Mouse (Mus musculus) myocyte (in vitro differentiated cells): ENCODE measurements around the gene P2ry13.

ENCODE experiments used
- MAX ChIP-seq: IDR thresholded peaks from one replicate; pipeline ENCODE4 v1.6.1; 2011; ENCODE audit warnings: low read depth, mild to moderate bottlenecking, control low read depth
- POLR2A ChIP-seq: IDR thresholded peaks from one replicate; pipeline ENCODE4 v1.6.1; 2011; ENCODE audit warnings: low read depth, mild to moderate bottlenecking, control low read depth, moderate library complexity; ENCODE audit not compliant: insufficient read length
- POLR2AphosphoS2 ChIP-seq: IDR thresholded peaks from one replicate; pipeline ENCODE4 v1.6.1; 2011; ENCODE audit warnings: low read depth, control low read depth; ENCODE audit not compliant: insufficient read length
- REST ChIP-seq: IDR thresholded peaks from one replicate; pipeline ENCODE4 v1.6.1; 2011; ENCODE audit warnings: mild to moderate bottlenecking, control low read depth, moderate library complexity; ENCODE audit not compliant: insufficient read depth, insufficient read length
- SRF ChIP-seq: IDR thresholded peaks from one replicate; pipeline ENCODE4 v1.6.1; 2011; ENCODE audit warnings: low read depth; ENCODE audit not compliant: control insufficient read depth, insufficient read length
- TCF12 ChIP-seq: IDR thresholded peaks from one replicate; pipeline ENCODE4 v1.6.1; 2011; ENCODE audit warnings: mild to moderate bottlenecking, control low read depth; ENCODE audit not compliant: poor library complexity, insufficient read depth, severe bottlenecking
- TCF3 ChIP-seq: IDR thresholded peaks from one replicate; pipeline ENCODE4 v1.6.1; 2011; ENCODE audit warnings: low read depth, control low read depth; ENCODE audit not compliant: insufficient read length
- USF1 ChIP-seq: IDR thresholded peaks from one replicate; pipeline ENCODE4 v1.6.1; 2011; ENCODE audit warnings: low read depth, mild to moderate bottlenecking, control low read depth, moderate library complexity

GRCm38 (mm10) chr3:59217211-59217610 lies 6.5 kb upstream of the P2ry13 start:
- TF ChIP-seq SRF (no peak), TCF3 (no peak), POLR2AphosphoS2 (no peak), MAX (no peak), REST (no peak), POLR2A (no peak), USF1 (no peak), TCF12 (no peak)
